Mouse (Mus musculus): Measurements from ENCODE around the gene Fads2. TPM values are rescaled to one million over a fixed set of nuclear protein-coding genes. Genes with fewer than 3 reads are reported as not detected.

The Fads2 gene
- polyA plus RNA-seq, 1 experiment from 2014 or later: 74.5 TPM

GRCm38 (mm10) chr19:10107051-10107611 lies 5.6 kb upstream of the Fads2 start:
- no peaks in the 10 kb centered on the region for H3K9me3 ChIP-seq (ENCODE audit: control insufficient read depth, low read length)
- no peaks in the 10 kb centered on the region for H3K27me3 ChIP-seq (ENCODE audit: control insufficient read depth, insufficient read depth, low read depth, low read length)
- no peak overlapping the region for H3K4me2 ChIP-seq (ENCODE audit: low read depth, low read length)
- H3K4me3 ChIP-seq (ENCODE audit: low read length): no peak overlapping the region
- no peak for ATAC-seq (ENCODE audit: low read depth)
- H3K27ac ChIP-seq (ENCODE audit: low read length): no peak overlapping the region
- WGBS: 51% methylated on average over 5 of the region's 5 CpGs
- peaks cover 5% of the 10 kb centered on the region; the same call in 1 of the 2 replicates for H3K4me1 ChIP-seq (replicated peaks; ENCODE audit: control insufficient read depth, insufficient read depth, low read length)
- H3K36me3 ChIP-seq (ENCODE audit: control insufficient read depth, insufficient read depth, low read length): no peaks in the 10 kb centered on the region
- H3K9ac ChIP-seq (ENCODE audit: low read length): no peak overlapping the region

DNA sequence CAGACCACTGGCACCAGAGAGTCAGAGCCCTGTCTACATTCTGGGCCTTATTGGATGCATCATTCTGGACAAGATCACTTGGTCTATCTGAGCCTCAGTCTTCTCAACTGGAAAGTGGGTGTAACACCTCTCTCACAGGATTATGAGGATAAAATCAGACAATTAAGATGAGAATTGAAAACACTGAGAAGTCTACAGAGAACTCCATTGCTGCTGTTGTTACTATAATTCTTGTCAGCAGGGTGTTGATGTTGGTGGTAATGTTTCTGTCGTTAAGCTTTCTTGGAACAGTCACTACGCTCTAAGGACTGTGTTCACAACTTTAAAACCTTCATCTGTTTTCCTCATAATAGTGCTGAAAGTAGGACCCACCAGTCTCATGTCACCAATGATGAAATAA lies 5.1 kb upstream of the Fads2 start:
- Histone ChIP-seq H3K4me1 (replicated peaks; ENCODE audit: control insufficient read depth, insufficient read depth, low read length) (peaks cover 5% of the 10 kb centered on the region; the same call in 1 of the 2 replicates), H3K27ac (ENCODE audit: low read length) (no peak overlapping the region), H3K4me2 (ENCODE audit: low read depth, low read length) (no peak overlapping the region), H3K4me3 (ENCODE audit: low read length) (no peak overlapping the region), H3K9me3 (ENCODE audit: control insufficient read depth, low read length) (no peaks in the 10 kb centered on the region), H3K36me3 (ENCODE audit: control insufficient read depth, insufficient read depth, low read length) (no peaks in the 10 kb centered on the region), H3K9ac (ENCODE audit: low read length) (no peak overlapping the region), H3K27me3 (ENCODE audit: control insufficient read depth, insufficient read depth, low read depth, low read length) (no peaks in the 10 kb centered on the region)
- no peak for ATAC-seq (ENCODE audit: low read depth)
- WGBS: 75% methylated on average over 2 of the region's 2 CpGs

- no peak overlapping the region for H3K27ac ChIP-seq (ENCODE audit: low read length)
- no peak for ATAC-seq (ENCODE audit: low read depth)
Observed at GRCm38 (mm10) chr19:10105034-10105493, 3.5 kb upstream of the Fads2 start.

DNA sequence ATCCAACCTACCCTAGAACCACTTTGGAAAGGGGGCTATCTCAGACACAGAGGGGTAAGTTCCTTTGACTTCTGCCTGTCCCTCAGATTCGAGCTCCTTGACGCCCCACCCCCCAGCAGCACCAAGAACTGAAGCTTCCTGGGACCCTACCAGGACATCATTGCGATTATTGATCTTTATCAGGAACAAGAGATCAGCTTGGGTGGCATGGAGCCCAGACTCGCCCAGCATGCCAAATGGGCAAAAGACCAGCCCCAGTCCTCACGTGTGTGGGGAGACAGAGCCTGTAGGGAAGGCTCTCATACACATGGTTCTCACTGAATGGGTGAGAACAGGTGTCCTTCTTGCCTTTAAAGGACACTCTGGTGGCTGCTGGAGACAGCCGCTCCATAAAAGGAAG lies 2.7 kb upstream of the Fads2 start:
- Histone ChIP-seq H3K9me3 (ENCODE audit: control insufficient read depth, low read length) (no peaks in the 10 kb centered on the region), H3K9ac (ENCODE audit: low read length) (no peak overlapping the region), H3K4me3 (ENCODE audit: low read length) (no peak overlapping the region), H3K27me3 (ENCODE audit: control insufficient read depth, insufficient read depth, low read depth, low read length) (no peaks in the 10 kb centered on the region), H3K27ac (ENCODE audit: low read length) (no peak overlapping the region), H3K4me2 (ENCODE audit: low read depth, low read length) (no peak overlapping the region), H3K36me3 (ENCODE audit: control insufficient read depth, insufficient read depth, low read length) (no peaks in the 10 kb centered on the region), H3K4me1 (replicated peaks; ENCODE audit: control insufficient read depth, insufficient read depth, low read length) (peaks cover 14% of the 10 kb centered on the region)
- 81% methylated on average over 6 of the region's 6 CpGs for WGBS
- ATAC-seq (ENCODE audit: low read depth): no peak

More at GRCm38 (mm10) chr19:10105034-10105493, 3.5 kb upstream of the Fads2 start:
- Histone ChIP-seq H3K36me3 (ENCODE audit: control insufficient read depth, insufficient read depth, low read length) (no peaks in the 10 kb centered on the region), H3K4me2 (ENCODE audit: low read depth, low read length) (no peak overlapping the region), H3K4me3 (ENCODE audit: low read length) (no peak overlapping the region), H3K9ac (ENCODE audit: low read length) (no peak overlapping the region), H3K9me3 (ENCODE audit: control insufficient read depth, low read length) (no peaks in the 10 kb centered on the region), H3K27me3 (ENCODE audit: control insufficient read depth, insufficient read depth, low read depth, low read length) (no peaks in the 10 kb centered on the region), H3K4me1 (replicated peaks; ENCODE audit: control insufficient read depth, insufficient read depth, low read length) (peaks cover 6% of the 10 kb centered on the region)
- 71% methylated on average over 10 of the region's 10 CpGs for WGBS

- ATAC-seq (ENCODE audit: low read depth): peak; percentile 36
- Histone ChIP-seq H3K9ac (ENCODE audit: low read length) (peak overlapping the region; percentile 76), H3K4me2 (ENCODE audit: low read depth, low read length) (peak overlapping the region; percentile 73), H3K9me3 (ENCODE audit: control insufficient read depth, low read length) (no peaks in the 10 kb centered on the region), H3K36me3 (ENCODE audit: control insufficient read depth, insufficient read depth, low read length) (no peaks in the 10 kb centered on the region), H3K4me1 (replicated peaks; ENCODE audit: control insufficient read depth, insufficient read depth, low read length) (peaks cover 20% of the 10 kb centered on the region), H3K27me3 (ENCODE audit: control insufficient read depth, insufficient read depth, low read depth, low read length) (no peaks in the 10 kb centered on the region), H3K27ac (ENCODE audit: low read length) (peak overlapping the region; percentile 90), H3K4me3 (ENCODE audit: low read length) (peak overlapping the region; percentile 69)
- WGBS: 2% methylated on average over 22 of the region's 25 CpGs
Observed at GRCm38 (mm10) chr19:10102054-10102700, 631 bp upstream of the Fads2 start.

GRCm38 (mm10) chr19:10100631-10101071 lies 895 bp downstream of the Fads2 start:
- no peaks in the 10 kb centered on the region for H3K9me3 ChIP-seq (ENCODE audit: control insufficient read depth, low read length)
- H3K27me3 ChIP-seq (ENCODE audit: control insufficient read depth, insufficient read depth, low read depth, low read length): no peaks in the 10 kb centered on the region
- no peaks in the 10 kb centered on the region for H3K36me3 ChIP-seq (ENCODE audit: control insufficient read depth, insufficient read depth, low read length)
- H3K4me2 ChIP-seq (ENCODE audit: low read depth, low read length): peak overlapping the region; percentile 73
- peaks cover 23% of the 10 kb centered on the region for H3K4me1 ChIP-seq (replicated peaks; ENCODE audit: control insufficient read depth, insufficient read depth, low read length)
- ATAC-seq (ENCODE audit: low read depth): peak; percentile 76
- peak overlapping the region; percentile 76 for H3K9ac ChIP-seq (ENCODE audit: low read length)
- under 1% methylated on average over 21 of the region's 21 CpGs for WGBS
- peak overlapping the region; percentile 69 for H3K4me3 ChIP-seq (ENCODE audit: low read length)
- H3K27ac ChIP-seq (ENCODE audit: low read length): peak overlapping the region; percentile 90

- Histone ChIP-seq H3K36me3 (ENCODE audit: control insufficient read depth, insufficient read depth, low read length) (no peaks in the 10 kb centered on the region; the same call in 1 of the 2 replicates), H3K27me3 (ENCODE audit: control insufficient read depth, insufficient read depth, low read depth, low read length) (no peaks in the 10 kb centered on the region), H3K4me1 (replicated peaks; ENCODE audit: control insufficient read depth, insufficient read depth, low read length) (peaks cover 28% of the 10 kb centered on the region), H3K9me3 (ENCODE audit: control insufficient read depth, low read length) (no peaks in the 10 kb centered on the region), H3K27ac (ENCODE audit: low read length) (no peak overlapping the region), H3K4me3 (ENCODE audit: low read length) (no peak overlapping the region), H3K4me2 (ENCODE audit: low read depth, low read length) (no peak overlapping the region), H3K9ac (ENCODE audit: low read length) (no peak overlapping the region)
- no peak for ATAC-seq (ENCODE audit: low read depth)
- WGBS: 76% methylated on average over 5 of the region's 5 CpGs
Observed at GRCm38 (mm10) chr19:10097826-10098225, 3.7 kb downstream of the Fads2 start.

GRCm38 (mm10) chr19:10096371-10096876 lies 5.1 kb downstream of the Fads2 start:
- no peaks in the 10 kb centered on the region for H3K27me3 ChIP-seq (ENCODE audit: control insufficient read depth, insufficient read depth, low read depth, low read length)
- peaks cover 1% of the 10 kb centered on the region; the same call in 1 of the 2 replicates for H3K36me3 ChIP-seq (ENCODE audit: control insufficient read depth, insufficient read depth, low read length)

DNA sequence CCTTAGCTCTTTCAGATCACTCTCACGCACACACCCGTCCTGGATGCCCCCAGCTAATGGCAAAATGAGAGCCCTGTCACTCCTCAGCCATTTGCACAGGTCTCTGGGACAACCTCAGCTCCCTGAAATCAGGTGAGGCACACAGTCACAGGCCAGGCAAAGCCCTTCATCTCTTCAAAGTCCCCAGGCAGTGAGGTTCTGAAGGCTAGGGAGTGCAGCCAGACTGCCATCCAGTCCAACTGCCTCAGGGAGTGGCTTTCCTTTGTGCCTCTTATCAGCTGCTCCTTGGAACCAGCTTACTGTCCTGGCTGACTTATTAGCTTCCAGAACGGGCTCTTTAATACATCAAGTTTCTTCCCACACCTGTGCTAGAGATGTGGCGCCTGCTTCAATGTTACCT lies 6.9 kb downstream of the Fads2 start:
- H3K9ac ChIP-seq (ENCODE audit: low read length): peak overlapping the region; percentile 31; the same call in 1 of the 2 replicates
- no peak overlapping the region for H3K27ac ChIP-seq (ENCODE audit: low read length)
- H3K27me3 ChIP-seq (ENCODE audit: control insufficient read depth, insufficient read depth, low read depth, low read length): no peaks in the 10 kb centered on the region
- H3K4me2 ChIP-seq (ENCODE audit: low read depth, low read length): no peak overlapping the region
- H3K9me3 ChIP-seq (ENCODE audit: control insufficient read depth, low read length): no peaks in the 10 kb centered on the region
- peaks cover 9% of the 10 kb centered on the region for H3K36me3 ChIP-seq (ENCODE audit: control insufficient read depth, insufficient read depth, low read length)
- H3K4me3 ChIP-seq (ENCODE audit: low read length): no peak overlapping the region
- ATAC-seq (ENCODE audit: low read depth): no peak
- H3K4me1 ChIP-seq (replicated peaks; ENCODE audit: control insufficient read depth, insufficient read depth, low read length): peaks cover 17% of the 10 kb centered on the region
- WGBS: 65% methylated on average over 4 of the region's 4 CpGs

More at GRCm38 (mm10) chr19:10096371-10096876, 5.1 kb downstream of the Fads2 start:
- peaks cover 23% of the 10 kb centered on the region for H3K4me1 ChIP-seq (replicated peaks; ENCODE audit: control insufficient read depth, insufficient read depth, low read length)
- no peak overlapping the region for H3K4me3 ChIP-seq (ENCODE audit: low read length)
- no peak overlapping the region for H3K27ac ChIP-seq (ENCODE audit: low read length)
- ATAC-seq (ENCODE audit: low read depth): no peak
- WGBS: 87% methylated on average over 2 of the region's 2 CpGs
- H3K9ac ChIP-seq (ENCODE audit: low read length): no peak overlapping the region
- H3K9me3 ChIP-seq (ENCODE audit: control insufficient read depth, low read length): no peaks in the 10 kb centered on the region
- no peak overlapping the region for H3K4me2 ChIP-seq (ENCODE audit: low read depth, low read length)

Measured in lung, embryonic 16.5 days (tissue).